Mouse (Mus musculus): ENCODE measurements around the gene Ier2.

Ier2 gene

DNA sequence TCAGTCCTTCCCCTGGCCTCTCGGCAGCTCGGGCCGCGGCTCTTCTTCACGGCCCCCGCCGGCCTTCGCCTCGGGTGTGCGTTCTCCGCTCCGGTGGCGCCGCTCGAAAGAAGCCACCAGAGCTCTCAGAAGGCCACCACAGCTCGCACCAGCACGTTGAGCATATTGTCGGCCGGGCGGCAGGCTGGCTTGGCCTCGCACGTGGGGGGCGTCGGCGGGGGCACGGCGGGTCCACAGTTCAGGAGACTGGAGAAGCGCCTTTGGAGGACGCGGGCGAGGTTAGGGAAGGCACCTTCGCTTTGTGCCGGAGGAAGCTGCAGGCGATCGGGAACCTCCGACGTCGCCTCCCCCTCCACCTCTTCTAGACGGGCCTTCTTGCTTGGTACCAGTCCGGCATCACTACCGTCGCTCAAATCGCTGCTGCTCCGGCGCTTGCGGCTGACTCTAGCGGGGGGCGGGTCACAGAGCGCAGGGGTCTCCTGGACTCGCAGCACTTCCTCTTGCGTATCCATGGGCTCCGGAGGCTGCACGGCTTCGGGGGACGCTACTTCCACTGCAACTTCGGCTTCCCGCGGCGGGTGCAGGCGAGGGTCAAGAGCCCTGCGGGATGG lies 586 bp downstream of the Ier2 start:
- no peak for DNase-seq (ENCODE audit: low spot score)

DNA sequence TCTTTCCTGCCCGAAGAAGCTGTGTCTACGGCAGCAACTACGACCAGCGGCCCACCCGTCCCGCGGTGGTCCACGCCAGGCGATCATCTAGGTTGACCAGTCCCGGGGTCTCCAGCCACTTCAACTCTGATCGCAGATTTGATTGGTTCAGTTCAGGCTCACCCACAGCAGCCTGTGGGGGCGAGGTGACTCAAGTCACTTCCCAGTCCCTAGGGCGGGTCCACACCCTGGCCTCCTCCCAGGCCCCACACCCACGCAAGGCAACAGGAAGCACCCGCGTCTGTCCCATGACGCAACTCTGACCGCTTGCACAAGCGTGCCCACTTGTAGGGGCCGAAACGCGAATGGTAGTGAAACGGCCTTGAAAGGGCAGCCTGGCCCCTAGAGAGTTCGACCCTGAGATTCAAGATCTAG lies 1.2 kb downstream of the Ier2 start:
- peak; percentile 77 for DNase-seq (ENCODE audit: low spot score)

DNA sequence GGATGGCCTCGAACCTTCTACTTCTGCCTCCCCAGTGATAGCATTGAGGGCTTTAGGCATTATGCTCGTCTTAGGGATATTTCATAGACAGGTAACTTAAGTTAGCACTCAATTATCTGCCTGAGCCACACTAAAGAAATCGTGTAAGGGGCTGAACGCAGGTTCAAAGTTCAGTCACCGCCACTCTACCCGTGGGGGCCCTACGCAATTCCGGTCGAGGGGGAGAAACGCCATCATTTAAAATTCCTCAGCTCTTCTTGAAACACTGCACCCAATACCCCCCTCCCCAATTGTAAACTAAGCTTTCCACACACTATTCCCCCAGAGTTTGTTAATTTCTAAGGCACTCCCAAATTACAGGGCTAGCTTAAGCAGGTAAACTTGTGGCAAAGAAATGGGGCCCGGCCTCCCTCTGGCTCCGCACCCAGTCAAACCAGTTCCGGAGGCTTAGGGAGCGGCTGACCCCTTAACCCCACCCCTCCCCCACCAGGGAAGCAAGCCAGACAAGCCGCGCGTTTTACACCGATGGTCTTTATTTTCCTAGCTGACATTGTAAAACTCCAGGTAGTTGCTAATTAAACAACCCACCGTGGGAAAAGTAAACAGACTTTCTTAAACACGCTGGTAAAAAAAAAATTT lies 1.7 kb downstream of the Ier2 start:
- no peak for DNase-seq (ENCODE audit: low spot score)

DNA sequence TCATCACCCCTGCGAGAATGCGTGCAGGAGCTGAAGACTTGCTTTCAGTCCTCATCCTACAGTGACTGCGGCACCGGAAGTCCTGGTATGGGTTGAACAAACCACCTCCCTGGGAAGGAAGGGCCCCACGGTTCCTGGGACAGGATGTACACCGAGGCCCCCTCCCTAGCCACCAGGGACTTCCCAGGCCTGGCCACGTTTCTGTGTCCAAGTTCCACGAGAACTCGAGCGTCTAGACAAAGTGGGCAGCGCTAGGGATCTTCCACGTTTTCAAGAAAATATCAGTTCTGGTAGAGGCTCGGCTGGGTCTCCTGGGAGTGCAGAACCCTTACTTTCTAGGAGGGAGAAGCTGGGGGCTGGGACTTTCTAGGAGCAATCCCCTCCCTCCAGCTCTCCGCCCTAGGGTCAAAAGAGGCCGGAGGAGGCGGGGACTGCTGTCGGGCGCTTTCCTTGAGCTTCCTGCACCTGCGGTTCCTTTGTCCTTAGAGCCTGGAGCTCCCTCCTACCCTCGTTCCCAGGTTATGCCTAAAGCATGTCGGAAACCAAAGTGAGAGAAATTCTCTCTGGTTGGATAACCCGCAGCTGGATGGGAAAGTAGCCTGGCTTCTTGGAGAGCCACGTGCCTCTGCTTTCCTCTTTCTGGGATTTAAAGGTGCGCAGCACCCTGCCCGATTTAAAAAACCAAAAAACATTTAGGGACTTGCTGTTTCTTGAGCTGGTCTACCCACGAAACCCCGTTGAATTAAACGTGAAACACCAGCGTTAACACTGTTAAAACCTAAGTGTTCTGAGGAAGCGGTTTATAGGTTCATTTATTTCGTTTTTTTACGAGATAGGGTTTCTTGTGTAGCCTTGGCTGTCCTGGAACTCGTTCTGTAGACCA lies 2.5 kb downstream of the Ier2 start:
- DNase-seq (ENCODE audit: low spot score) = peak; percentile 51

DNA sequence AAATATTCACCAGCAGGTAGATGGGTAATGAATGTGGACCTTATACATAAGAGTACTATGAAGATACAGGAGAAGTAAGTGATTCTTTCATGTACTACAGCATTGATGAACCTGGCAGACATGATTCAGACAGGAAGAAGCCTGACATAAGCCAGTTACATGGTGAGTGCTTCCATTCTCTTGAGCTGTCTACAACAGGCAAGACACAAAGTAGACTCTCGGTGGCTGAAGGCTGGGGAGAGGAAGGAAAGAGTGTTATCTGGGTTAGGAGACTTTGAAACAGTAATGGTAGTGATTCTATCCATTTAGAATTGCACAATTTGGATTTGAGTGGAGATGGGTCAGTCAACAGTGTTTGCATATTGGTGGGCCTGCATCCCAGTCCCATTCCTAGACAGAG lies 3.7 kb downstream of the Ier2 start:
- DNase-seq (ENCODE audit: low spot score) = no peak

DNA sequence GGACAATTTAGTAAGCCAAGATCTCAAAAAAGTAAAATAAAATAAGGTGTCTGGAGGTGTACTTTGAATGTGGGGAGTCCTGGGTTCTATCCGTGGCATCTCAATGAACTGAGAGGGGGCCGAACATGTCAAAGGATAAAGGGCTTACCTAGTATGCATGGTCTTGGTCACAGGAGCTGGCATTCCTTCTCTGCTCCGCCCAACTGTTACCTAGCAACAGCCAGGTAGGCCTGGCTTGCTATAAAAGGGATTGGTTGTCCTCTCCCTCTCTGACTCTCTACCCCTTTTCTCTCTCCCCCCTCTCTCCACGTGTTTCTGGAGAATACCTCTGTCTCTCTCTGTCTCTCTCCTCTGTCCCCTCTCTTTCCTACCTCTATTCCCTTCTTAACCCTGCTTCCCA lies 5.0 kb downstream of the Ier2 start:
- no peak for DNase-seq (ENCODE audit: low spot score)

DNA sequence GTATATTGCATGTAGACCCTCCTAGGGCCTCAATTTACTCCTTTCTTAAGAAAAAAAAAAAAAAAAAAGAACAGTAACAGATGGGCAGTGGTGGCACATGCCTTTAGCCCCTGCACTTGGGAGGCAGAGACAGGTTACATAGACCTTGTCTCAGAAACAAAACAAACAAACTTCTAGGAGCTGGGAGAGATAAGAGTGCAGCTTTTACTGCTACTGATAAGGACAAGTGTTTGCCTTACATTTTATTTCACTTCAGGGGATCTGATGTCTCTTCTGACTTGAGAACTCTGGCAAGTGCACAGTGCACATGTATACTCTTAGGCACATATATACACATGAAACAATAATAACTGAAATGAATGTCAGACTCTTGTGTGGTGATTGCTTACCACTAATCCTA lies 5.4 kb downstream of the Ier2 start:
- no peak for DNase-seq (ENCODE audit: low spot score)

DNA sequence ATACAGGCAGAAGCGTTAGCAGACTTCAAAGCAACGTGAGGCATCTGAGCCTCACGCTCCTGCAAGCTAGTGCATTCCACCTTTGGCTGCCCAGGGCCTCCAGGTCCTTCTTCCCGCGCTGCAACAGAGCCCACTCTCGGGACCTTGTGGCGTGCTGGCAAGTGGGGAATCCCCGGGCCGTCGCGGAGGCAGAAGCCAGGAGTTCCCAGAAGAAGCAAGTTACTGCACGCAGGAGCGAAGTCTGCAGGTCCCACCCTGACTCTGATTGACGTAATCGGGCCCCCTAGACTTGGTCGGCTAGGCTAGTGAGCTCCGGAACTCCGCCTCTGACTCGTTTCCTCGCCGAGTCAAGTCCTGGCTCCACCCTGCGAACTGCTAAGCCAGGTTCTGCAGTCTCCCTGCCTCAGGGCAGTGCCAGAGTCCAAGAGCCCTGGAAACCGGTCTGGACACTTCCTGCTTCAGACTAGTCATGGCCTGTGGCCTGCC lies 6.0 kb downstream of the Ier2 start:
- peak; percentile 53 for DNase-seq (ENCODE audit: low spot score)

DNA sequence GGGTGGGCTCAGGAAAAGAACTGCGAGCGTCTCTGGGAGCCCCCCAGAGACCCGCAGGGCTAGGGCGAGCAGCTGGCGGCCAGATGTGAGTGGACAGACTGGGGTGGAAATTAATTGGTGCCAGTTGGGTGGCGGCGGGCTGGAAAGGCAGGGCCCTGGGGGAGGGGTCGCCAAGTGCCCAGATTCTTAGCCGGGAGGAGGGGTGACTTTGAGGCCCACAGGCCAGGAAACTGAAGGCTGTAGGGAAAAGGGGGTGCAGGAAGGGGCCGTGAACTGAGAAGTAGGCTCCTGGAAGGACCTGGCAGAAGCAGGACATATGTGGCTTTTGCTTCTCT lies 6.5 kb downstream of the Ier2 start:
- DNase-seq (ENCODE audit: low spot score) = no peak

DNA sequence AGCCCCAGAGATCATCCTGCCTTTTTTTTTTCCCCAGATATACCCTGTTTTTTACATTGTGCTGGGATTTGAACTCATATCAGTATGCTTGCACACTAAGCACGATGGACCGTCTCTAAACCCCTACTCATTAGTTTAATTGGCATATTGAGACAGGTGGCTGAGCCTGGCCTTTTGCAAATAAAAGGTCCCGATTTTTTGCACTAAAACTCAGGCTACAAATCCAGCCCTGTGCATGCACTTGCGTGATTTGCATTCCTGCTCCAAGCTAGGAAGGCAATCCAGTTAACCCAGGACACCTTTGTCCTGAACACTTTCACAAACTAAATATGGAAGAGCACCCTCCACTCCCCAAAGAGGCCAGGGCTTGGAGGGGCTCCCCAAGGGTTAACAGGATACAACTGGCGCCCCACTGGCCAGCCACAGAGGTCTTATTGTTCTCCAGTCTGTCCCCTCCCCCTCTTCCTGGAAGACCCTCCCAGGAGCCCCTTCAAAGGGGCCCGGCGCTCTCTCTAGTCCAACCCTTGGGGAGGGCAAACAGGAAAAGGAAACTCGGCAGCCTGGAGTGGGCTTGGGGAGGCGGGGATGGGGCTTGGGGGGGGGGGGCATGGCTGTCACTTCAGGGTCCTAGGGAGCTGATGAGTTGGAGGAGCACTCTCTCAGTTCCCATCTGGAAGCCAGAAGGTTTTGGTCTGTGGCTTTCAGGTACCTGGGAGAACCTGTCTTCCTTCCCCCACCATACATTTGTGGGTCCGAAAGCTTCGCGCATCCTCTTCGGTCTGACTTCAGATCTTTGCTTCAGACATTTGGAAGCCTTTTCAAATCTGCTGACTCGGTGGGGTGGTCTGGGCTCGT lies 7.1 kb downstream of the Ier2 start:
- DNase-seq (ENCODE audit: low spot score) = no peak

DNA sequence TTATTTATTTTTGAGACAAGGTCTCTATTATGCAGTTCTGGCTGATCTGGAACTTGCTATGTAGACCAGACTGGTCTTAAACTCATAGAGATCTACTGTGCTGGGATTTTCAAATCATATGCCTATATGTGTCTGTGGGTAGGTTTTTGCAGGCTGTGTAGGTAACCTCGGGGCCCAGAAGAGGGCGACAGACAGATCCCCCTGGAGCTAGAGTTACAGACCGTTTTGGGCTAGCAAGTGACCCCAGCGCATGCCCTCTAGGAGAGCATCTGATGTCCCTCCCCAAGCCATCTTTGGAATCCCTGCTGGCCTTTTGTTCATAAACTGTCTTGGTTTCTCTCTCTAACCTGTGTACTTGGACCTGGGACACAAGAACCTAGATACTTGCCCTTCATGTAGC lies 8.1 kb downstream of the Ier2 start:
- DNase-seq (ENCODE audit: low spot score) = no peak

DNA sequence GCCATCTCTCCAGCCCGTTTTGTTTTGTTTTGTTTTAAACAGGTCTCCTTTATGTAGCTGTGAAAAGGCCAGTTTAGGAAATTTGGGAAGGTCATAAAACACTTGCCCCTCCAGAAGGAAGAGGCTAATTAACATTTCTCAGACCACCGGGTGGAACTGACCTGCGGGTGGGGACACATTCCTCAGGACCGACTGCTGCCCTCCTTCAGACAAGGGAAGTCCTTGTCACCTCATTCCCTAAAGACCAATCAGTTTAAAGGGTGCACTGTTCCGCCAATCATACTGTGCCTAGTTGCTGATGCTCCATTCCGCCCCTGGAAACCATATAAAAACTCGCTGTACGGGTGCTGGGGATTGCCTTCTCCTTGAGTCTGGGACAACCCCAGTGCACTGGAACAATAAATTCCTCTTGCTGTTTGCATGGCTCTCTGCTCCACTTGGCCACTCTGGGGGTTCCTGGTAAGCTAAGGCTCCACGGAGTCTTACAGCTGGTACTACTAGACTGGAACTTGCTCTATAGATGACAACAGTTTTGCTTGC lies 9.5 kb downstream of the Ier2 start:
- DNase-seq (ENCODE audit: low spot score) = no peak

DNA sequence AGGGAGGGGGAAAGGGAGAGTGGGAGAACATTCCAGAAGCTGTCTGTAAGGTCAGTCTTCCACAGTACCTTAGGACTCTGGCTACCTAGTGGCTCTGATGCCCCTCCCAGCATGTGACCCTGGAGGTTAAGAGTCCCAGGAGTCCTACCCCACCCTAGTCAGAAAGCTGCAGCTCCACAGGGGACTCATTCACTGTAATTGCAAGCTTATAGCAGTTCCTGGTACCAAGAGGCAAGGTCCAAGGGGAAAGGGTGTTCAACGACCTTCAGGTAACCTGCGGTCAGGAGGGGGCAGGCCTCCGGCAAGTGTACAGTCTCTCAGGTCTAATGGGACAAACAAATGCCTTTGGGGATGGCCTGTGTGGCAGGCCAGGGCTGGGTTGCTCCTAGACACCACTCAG lies 12.4 kb downstream of the Ier2 start:
- no peak for DNase-seq (ENCODE audit: low spot score)

DNA sequence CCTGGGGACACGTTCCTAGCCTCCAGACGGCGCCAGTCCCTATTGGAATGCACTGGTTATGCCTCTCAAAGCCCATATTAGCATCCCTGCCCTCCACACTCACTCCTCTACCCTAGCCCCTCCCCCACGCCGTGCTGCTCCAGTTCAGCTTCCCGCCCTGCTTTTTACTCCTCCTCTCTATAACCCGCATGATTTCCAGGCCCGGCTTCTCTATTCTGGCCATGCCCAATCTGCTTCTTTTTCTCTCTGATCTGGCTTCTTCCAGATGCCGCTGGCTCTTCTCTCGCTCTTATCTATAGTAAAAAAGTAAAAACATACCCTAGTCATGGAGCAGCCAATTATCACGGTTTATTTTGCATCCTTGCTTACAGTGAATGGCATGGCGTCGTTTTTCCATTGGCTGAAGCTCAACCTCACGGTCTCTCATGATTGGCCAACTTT lies 15.2 kb downstream of the Ier2 start:
- no peak for DNase-seq (ENCODE audit: low spot score)

DNA sequence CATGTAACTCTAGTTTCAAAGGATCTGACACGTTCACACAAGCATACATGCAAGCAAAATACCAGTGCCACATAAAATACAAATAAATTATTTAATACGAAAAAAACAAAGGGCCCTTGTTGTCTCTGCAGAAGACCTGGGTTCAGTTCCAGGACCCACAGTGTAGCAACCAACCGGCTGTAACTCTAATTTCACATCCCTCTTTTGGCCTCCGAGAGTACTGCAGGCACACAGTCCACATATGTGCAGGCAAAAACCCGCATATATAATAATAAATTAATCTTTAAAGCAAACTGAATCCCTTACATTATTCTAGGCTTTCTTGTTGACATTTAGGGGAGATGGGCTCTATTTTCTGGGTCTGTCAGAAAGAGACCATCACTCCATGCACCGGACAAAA lies 15.9 kb downstream of the Ier2 start:
- no peak for DNase-seq (ENCODE audit: low spot score)

DNA sequence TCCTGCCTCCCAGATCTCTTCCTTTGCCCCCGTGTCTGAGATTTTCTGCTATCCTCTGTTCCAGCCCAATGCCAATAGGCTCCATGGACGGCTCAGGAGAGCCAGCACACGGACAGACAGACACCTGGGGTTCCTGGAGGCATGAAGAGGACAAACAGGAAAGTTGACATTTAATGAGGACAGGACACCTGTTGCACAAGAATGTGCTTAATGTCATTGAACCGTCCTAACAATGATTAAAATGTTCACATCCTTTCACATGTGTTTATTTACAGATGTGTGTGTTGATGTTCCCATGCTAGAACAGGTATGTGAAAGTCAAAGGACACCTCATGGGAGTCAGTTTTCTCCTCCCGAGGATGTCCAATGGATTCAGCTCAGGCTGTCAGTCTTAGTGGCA lies 19.6 kb downstream of the Ier2 start:
- DNase-seq (ENCODE audit: low spot score) = no peak

DNA sequence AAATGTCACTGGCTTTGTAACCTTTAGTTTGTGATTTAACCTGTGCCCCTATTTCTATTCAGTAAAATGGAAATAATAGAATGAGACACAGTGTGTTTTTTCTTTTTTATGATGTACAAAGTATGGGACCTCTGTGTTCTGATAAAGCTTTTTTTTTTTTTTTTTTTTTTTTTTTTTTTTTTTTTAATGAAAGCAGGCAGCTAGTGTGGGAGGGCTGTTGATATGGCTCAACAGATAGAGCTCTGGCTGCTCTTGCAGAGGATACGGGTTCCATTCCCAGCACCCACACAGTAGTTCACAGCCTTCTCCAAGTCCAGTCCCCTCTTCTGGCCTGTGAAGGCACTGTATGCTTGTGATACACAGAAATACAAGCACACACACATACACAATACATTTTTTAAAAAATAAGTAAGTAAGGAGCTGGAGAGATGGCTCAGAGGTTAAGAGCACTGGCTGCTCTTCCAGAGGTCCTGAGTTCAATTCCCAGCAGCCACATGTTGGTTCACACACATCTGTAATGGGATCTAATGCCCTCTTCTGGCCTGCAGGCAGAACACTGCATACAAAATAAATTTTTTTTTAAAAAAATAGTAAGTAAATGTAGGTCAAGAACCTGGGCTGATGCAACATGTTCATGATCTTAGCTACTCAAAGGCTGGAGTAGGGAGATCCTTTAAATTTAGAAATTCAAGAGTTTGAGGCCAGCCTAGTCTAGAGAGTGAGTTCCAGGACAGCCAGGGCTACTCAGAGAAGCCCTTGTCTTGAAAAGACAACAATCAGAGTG lies 20.9 kb downstream of the Ier2 start:
- no peak for DNase-seq (ENCODE audit: low spot score)

DNA sequence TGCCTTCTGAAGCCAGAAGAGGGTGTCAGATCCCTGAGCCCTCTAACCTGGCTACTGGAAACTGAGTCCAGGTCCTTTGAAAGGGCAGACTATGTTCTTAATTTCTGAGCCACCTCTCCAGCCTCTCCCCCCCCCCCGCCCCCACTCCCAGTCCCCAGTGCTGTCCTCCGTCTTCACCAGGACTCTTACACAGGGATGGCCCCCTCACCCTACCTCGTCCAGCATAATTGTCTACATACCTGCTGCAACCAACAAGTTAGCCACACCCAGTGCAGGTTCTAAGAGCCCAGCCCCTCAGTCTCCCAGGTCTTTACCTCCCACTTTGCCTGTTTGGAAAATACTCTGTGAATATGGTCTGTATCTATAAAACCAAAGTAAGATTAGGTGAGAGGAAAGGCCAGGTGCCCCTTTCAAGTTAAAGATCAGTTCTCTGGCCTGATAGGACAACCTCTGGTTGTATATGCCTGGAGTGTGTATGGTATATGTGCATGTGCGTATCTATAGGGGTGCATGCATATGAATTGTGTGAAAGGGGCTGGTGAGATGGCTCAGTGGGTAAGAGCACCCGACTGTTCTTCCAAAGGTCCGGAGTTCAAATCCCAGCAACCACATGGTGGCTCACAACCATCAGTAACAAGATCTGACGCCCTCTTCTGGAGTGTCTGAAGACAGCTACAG lies 21.9 kb downstream of the Ier2 start:
- no peak for DNase-seq (ENCODE audit: low spot score)

DNA sequence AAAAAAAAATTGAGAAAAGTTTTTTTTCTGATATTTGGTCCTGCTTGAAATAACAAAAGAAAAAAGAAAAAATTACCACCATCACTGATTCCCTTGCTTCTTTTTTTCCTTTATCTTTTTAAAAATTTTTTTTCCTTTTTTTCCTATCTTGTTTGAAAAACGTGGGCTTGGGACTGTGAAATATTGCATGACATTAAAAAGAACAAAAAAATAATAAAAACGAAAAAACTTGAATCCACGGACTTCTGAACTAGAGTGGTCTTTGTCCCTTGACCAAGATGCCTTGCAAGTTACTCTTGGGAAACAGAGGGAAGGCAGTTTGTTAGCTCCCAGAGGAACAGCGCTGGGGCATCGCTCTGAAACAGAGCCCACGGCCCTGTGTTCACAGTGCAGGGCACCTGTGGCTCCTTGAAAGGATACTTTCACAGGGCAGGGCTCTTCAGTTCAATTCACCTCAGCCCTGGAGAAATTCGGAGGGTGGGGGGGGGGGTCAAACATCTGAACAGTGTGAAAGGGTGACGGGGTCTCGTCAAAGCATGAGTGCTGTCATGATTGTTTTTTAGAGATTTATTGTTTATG lies 22.6 kb downstream of the Ier2 start:
- no peak for DNase-seq (ENCODE audit: low spot score)

All from spleen, adult 12 weeks (tissue).